ENCODE assay signal across 8 mouse cellular contexts in genomic region chr7:16895000-16895399, GRCm38 (mm10). TPM values are rescaled to one million over a fixed set of nuclear protein-coding genes. Genes with fewer than 3 reads are reported as not detected.
DNase-seq lines count a peak whose midpoint lies in the region; ATAC-seq and TF ChIP-seq lines count a peak whose summit lies in the region.

No protein-coding gene starts in this region.

- H3K36me3 ChIP-seq in hindbrain, embryonic 14.5 days (replicated peaks; ENCODE audit: control insufficient read depth, insufficient read depth) = no peaks in the 10 kb centered on the region
- no peaks in the 10 kb centered on the region for H3K36me3 ChIP-seq in limb, embryonic 11.5 days (ENCODE audit: control insufficient read depth, insufficient read depth, low read length)
- no peaks in the 10 kb centered on the region for H3K36me3 ChIP-seq in midbrain, embryonic 12.5 days

- H3K4me2 ChIP-seq in hindbrain, embryonic 14.5 days (replicated peaks) = peak overlapping the region; percentile 48
- peak overlapping the region; percentile 52 for H3K4me2 ChIP-seq in limb, embryonic 11.5 days (ENCODE audit: low read depth, severe bottlenecking)
- peak overlapping the region; percentile 58 for H3K4me2 ChIP-seq in midbrain, embryonic 12.5 days (replicated peaks)

- no peak overlapping the region for H3K27ac ChIP-seq in left cerebral cortex, adult 2 months
- H3K27ac ChIP-seq in hindbrain, embryonic 14.5 days = 0 out of 2 replicates have a peak overlapping the region, but pooled peaks have one; percentile 32
- no peak overlapping the region for H3K27ac ChIP-seq in limb, embryonic 11.5 days (replicated peaks; ENCODE audit: low read depth, low read length)
- peak overlapping the region; percentile 40 for H3K27ac ChIP-seq in midbrain, embryonic 12.5 days (replicated peaks)

- intact Hi-C loops in left cerebral cortex, adult 2 months (cut with DNase I) = loop anchor here (1.0 kb wide), 1 partner anchor 18 kb away; no protein-coding TSS in a partner anchor

- peak; percentile 7 for ATAC-seq in hindbrain, embryonic 14.5 days (ENCODE audit: low FRiP score)
- ATAC-seq in limb, embryonic 11.5 days (ENCODE audit: insufficient number of reproducible peaks, low FRiP score, low TSS enrichment, low read depth) = peak; percentile 54; the same call in 1 of the 2 replicates
- ATAC-seq in midbrain, embryonic 12.5 days (ENCODE audit: low FRiP score, low read depth) = peak; percentile 24

- H3K9ac ChIP-seq in hindbrain, embryonic 14.5 days = peak overlapping the region; percentile 20; the same call in 1 of the 2 replicates
- no peak overlapping the region for H3K9ac ChIP-seq in limb, embryonic 11.5 days (ENCODE audit: low read length)
- 0 out of 2 replicates have a peak overlapping the region, but pooled peaks have one; percentile 12 for H3K9ac ChIP-seq in midbrain, embryonic 12.5 days (replicated peaks)

- WGBS in hindbrain, embryonic 14.5 days = 2% methylated on average over 24 of the region's 24 CpGs
- 1% methylated on average over 24 of the region's 24 CpGs for WGBS in limb, embryonic 11.5 days
- WGBS in midbrain, embryonic 12.5 days = 1% methylated on average over 24 of the region's 24 CpGs

- peak; percentile 72 to 83 for DNase-seq in left cerebral cortex, adult 2 months (ENCODE audit: extremely low spot score in 1 of 2, low spot score in 2 of 2)
- no peak for DNase-seq in left cerebral cortex, adult 8-10 months (ENCODE audit: low spot score in 2 of 2)
- peak; percentile 92 for DNase-seq in cerebellum, postnatal 10 days
- peak; percentile 82 for DNase-seq in gastrocnemius, adult 18-20 months (ENCODE audit: low spot score)
- peak; percentile 75 for DNase-seq in hindbrain, embryonic 14.5 days (ENCODE audit: low spot score)
- DNase-seq in limb, embryonic 11.5 days (ENCODE audit: low spot score) = peak; percentile 93
- DNase-seq in spleen, postnatal 36 days (ENCODE audit: low spot score in 2 of 2) = peak; percentile 54 to 63

- H3K4me1 ChIP-seq in hindbrain, embryonic 14.5 days (replicated peaks; ENCODE audit: control insufficient read depth, insufficient read depth, low read length) = peaks cover 15% of the 10 kb centered on the region
- peaks cover 42% of the 10 kb centered on the region for H3K4me1 ChIP-seq in limb, embryonic 11.5 days (ENCODE audit: control insufficient read depth, insufficient read depth, low read length)
- peaks cover 45% of the 10 kb centered on the region for H3K4me1 ChIP-seq in midbrain, embryonic 12.5 days

- TF ChIP-seq CTCF in left cerebral cortex, adult 2 months (IDR thresholded peaks at IDR 0.05) = peak; percentile 88

- H3K27me3 ChIP-seq in hindbrain, embryonic 14.5 days (ENCODE audit: control insufficient read depth, insufficient read depth, low read length) = peaks cover 17% of the 10 kb centered on the region
- H3K27me3 ChIP-seq in limb, embryonic 11.5 days (ENCODE audit: control insufficient read depth, insufficient read depth, low read length) = no peaks in the 10 kb centered on the region
- peaks cover 57% of the 10 kb centered on the region for H3K27me3 ChIP-seq in midbrain, embryonic 12.5 days

- H3K4me3 ChIP-seq in left cerebral cortex, adult 2 months = peak overlapping the region; percentile 21; the same call in 1 of the 2 replicates
- peak overlapping the region; percentile 15; the same call in 1 of the 2 replicates for H3K4me3 ChIP-seq in hindbrain, embryonic 14.5 days (replicated peaks; ENCODE audit: low read length)
- H3K4me3 ChIP-seq in limb, embryonic 11.5 days (ENCODE audit: low read depth, low read length) = peak overlapping the region; percentile 18
- H3K4me3 ChIP-seq in midbrain, embryonic 12.5 days = peak overlapping the region; percentile 24

- no peaks in the 10 kb centered on the region for H3K9me3 ChIP-seq in hindbrain, embryonic 14.5 days (ENCODE audit: control insufficient read depth, low read length)
- H3K9me3 ChIP-seq in limb, embryonic 11.5 days (ENCODE audit: control insufficient read depth, low read length) = no peaks in the 10 kb centered on the region
- H3K9me3 ChIP-seq in midbrain, embryonic 12.5 days = no peaks in the 10 kb centered on the region

RNA-seq across cellular contexts. Expression of gene Gng8, which starts 3.4 kb away (rescaled TPM):
- 1 to 10 TPM; 1.8 to 2.7 TPM for total RNA-seq in left cerebral cortex, adult 2 months (2021)
- 1 to 10 TPM; 2.1 to 3.5 (median 3.5) TPM for total RNA-seq in left cerebral cortex, adult 8-10 months (2022)
- total RNA-seq in gastrocnemius, adult 18-20 months (2021) = under 1 TPM; 0.37 to 0.71 TPM
- polyA plus RNA-seq in hindbrain, embryonic 14.5 days (2014; fragmentation: Nextera tagmentation; extraction: Ambion mirVana) = 0.78 and 2.5 TPM in 2 replicates
- 13.9 and 15.9 TPM in 2 replicates for polyA plus RNA-seq in limb, embryonic 11.5 days (2014; fragmentation: Nextera tagmentation; extraction: Ambion mirVana)
- 12.1 and 26.0 TPM in 2 replicates for polyA plus RNA-seq in midbrain, embryonic 12.5 days (2016; fragmentation: Nextera tagmentation; extraction: Ambion mirVana)

RNA-seq across cellular contexts. Expression of gene Ptgir, which starts 11.3 kb away (rescaled TPM):
- under 1 TPM; 0.11 to 0.21 TPM for total RNA-seq in left cerebral cortex, adult 2 months (2021)
- under 1 TPM in 3 of 4 experiments, not detected in 1; 0.11 to 0.16 (median 0.13) TPM for total RNA-seq in left cerebral cortex, adult 8-10 months (2022)
- total RNA-seq in gastrocnemius, adult 18-20 months (2021) = 1 to 10 TPM in 1 of 2 experiments, under 1 TPM in 1; 0.39 to 2.2 TPM
- polyA plus RNA-seq in hindbrain, embryonic 14.5 days (2014; fragmentation: Nextera tagmentation; extraction: Ambion mirVana) = 0.26 TPM in 1 of 2 replicates, not detected in the other
- 0.24 and 0.44 TPM in 2 replicates for polyA plus RNA-seq in limb, embryonic 11.5 days (2014; fragmentation: Nextera tagmentation; extraction: Ambion mirVana)
- 1.1 and 1.2 TPM in 2 replicates for polyA plus RNA-seq in midbrain, embryonic 12.5 days (2016; fragmentation: Nextera tagmentation; extraction: Ambion mirVana)

RNA-seq across cellular contexts. Expression of gene Dact3, which starts 19.9 kb away (rescaled TPM):
- 100 to 1,000 TPM; 188 to 196 TPM for total RNA-seq in left cerebral cortex, adult 2 months (2021)
- 100 to 1,000 TPM; 163 to 169 (median 166) TPM for total RNA-seq in left cerebral cortex, adult 8-10 months (2022)
- total RNA-seq in gastrocnemius, adult 18-20 months (2021) = 1 to 10 TPM in 1 of 2 experiments, under 1 TPM in 1; 0.89 to 1.6 TPM
- polyA plus RNA-seq in hindbrain, embryonic 14.5 days (2014; fragmentation: Nextera tagmentation; extraction: Ambion mirVana) = 5.8 and 6.6 TPM in 2 replicates
- 14.6 and 15.7 TPM in 2 replicates for polyA plus RNA-seq in limb, embryonic 11.5 days (2014; fragmentation: Nextera tagmentation; extraction: Ambion mirVana)
- polyA plus RNA-seq in midbrain, embryonic 12.5 days (2016; fragmentation: Nextera tagmentation; extraction: Ambion mirVana) = 4.7 and 6.2 TPM in 2 replicates

RNA-seq across cellular contexts. Expression of gene Calm3, which starts 28.9 kb away (rescaled TPM):
- 1,000 to 10,000 TPM; 1,732 to 1,834 TPM for total RNA-seq in left cerebral cortex, adult 2 months (2021)
- 1,000 to 10,000 TPM; 1,595 to 1,874 (median 1,737) TPM for total RNA-seq in left cerebral cortex, adult 8-10 months (2022)
- 100 to 1,000 TPM; 334 to 349 TPM for total RNA-seq in gastrocnemius, adult 18-20 months (2021)
- polyA plus RNA-seq in hindbrain, embryonic 14.5 days (2014; fragmentation: Nextera tagmentation; extraction: Ambion mirVana) = 510 and 527 TPM in 2 replicates
- 176 and 201 TPM in 2 replicates for polyA plus RNA-seq in limb, embryonic 11.5 days (2014; fragmentation: Nextera tagmentation; extraction: Ambion mirVana)
- polyA plus RNA-seq in midbrain, embryonic 12.5 days (2016; fragmentation: Nextera tagmentation; extraction: Ambion mirVana) = 223 and 224 TPM in 2 replicates

RNA-seq across cellular contexts. Expression of gene Pnmal2, which starts 49.5 kb away (rescaled TPM):
- total RNA-seq in left cerebral cortex, adult 2 months (2021) = 100 to 1,000 TPM; 304 to 311 TPM
- total RNA-seq in left cerebral cortex, adult 8-10 months (2022) = 100 to 1,000 TPM; 270 to 304 (median 294) TPM
- total RNA-seq in gastrocnemius, adult 18-20 months (2021) = under 1 TPM; 0.50 to 0.64 TPM
- 96.1 and 96.4 TPM in 2 replicates for polyA plus RNA-seq in hindbrain, embryonic 14.5 days (2014; fragmentation: Nextera tagmentation; extraction: Ambion mirVana)
- 4.8 TPM in 2 replicates for polyA plus RNA-seq in limb, embryonic 11.5 days (2014; fragmentation: Nextera tagmentation; extraction: Ambion mirVana)
- polyA plus RNA-seq in midbrain, embryonic 12.5 days (2016; fragmentation: Nextera tagmentation; extraction: Ambion mirVana) = 49.3 and 55.3 TPM in 2 replicates

Comparison
In these comparisons a context has a peak if more than half of its experiments do, and no peak if none do; other contexts are left out.
1. DNase-seq: peak in left cerebral cortex, adult 2 months (2 of 2), cerebellum, postnatal 10 days (2 of 2), gastrocnemius, adult 18-20 months (single experiment), hindbrain, embryonic 14.5 days (single experiment), limb, embryonic 11.5 days (single experiment) and spleen, postnatal 36 days (2 of 2); none in left cerebral cortex, adult 8-10 months (0 of 2).
2. H3K27ac ChIP-seq: peak in hindbrain, embryonic 14.5 days (single experiment) and midbrain, embryonic 12.5 days (single experiment); none in left cerebral cortex, adult 2 months (single experiment) and limb, embryonic 11.5 days (single experiment).
3. RNA of gene Dact3, which starts 19.9 kb away (total RNA-seq): 188 to 196 TPM in left cerebral cortex, adult 2 months and 163 to 169 TPM in left cerebral cortex, adult 8-10 months; 0.89 to 1.6 TPM in gastrocnemius, adult 18-20 months; every median in the first group is over 10 times any median in the second.
4. Peak in every context shown above with its lines, with median percentiles within 50 percentile points of each other: H3K4me3 ChIP-seq, ATAC-seq and H3K4me2 ChIP-seq.